Mouse (Mus musculus): ENCODE data around the gene Rbbp7. TPM values are rescaled to one million over a fixed set of nuclear protein-coding genes. Genes with fewer than 3 reads are reported as not detected.

Gene Rbbp7
- 250 and 289 TPM in 2 replicates for polyA plus RNA-seq (2015; fragmentation: Nextera tagmentation; extraction: Ambion mirVana)

GRCm38 (mm10) chrX:162760115-162760942 lies at the start of gene Rbbp7:
Gene Rbbp7 (plus strand): TSS chrX:162760402.
- Histone ChIP-seq H3K4me2 (peak within 1 kb of the TSS; percentile 76), H3K9ac (peak within 1 kb of the TSS; percentile 73), H3K4me1 (replicated peaks) (peaks cover 14% of the 10 kb centered on the region), H3K4me3 (replicated peaks) (peak within 1 kb of the TSS; percentile 74), H3K27ac (replicated peaks) (peak within 1 kb of the TSS; percentile 87), H3K9me3 (replicated peaks) (no peaks in the 10 kb centered on the region), H3K27me3 (no peaks in the 10 kb centered on the region), H3K36me3 (replicated peaks) (peaks cover 17% of the 10 kb centered on the region)
- ATAC-seq (ENCODE audit: insufficient read depth) = peak; percentile 97
- WGBS (ENCODE audit: insufficient replicate concordance) = 19% methylated on average over 86 of the region's 100 CpGs

- no peak overlapping the region for H3K27ac ChIP-seq (replicated peaks)
- H3K27me3 ChIP-seq = no peaks in the 10 kb centered on the region
- H3K4me2 ChIP-seq = no peak overlapping the region
- no peak overlapping the region for H3K9ac ChIP-seq
- H3K9me3 ChIP-seq (replicated peaks) = no peaks in the 10 kb centered on the region
- WGBS (ENCODE audit: insufficient replicate concordance) = 27% methylated on average over 5 of the region's 5 CpGs
- H3K36me3 ChIP-seq (replicated peaks) = no peaks in the 10 kb centered on the region
- no peaks in the 10 kb centered on the region for H3K4me1 ChIP-seq (replicated peaks)
- H3K4me3 ChIP-seq (replicated peaks) = no peak overlapping the region
- ATAC-seq (ENCODE audit: insufficient read depth) = no peak
These were observed 42.4 kb upstream of the Rbbp7 start for GRCm38 (mm10) chrX:162717837-162718236.

DNA sequence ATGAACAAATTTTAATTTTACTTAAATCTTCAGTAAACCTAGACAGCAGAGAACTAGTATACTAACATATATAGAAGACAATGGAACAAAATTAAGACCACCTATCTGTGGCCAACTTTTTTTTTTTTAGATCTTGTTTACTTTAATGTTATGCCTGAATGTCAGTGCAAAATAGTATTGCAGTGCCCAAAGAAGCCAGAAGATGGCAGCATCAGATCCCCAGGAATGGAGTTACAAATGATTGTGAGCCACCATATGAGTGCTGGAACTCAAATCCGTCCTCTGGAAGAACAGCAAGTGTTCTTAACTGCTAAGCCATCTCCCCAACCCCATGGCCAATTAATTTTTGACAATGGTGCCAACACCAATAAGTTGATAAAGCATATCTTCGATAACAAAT lies 40.6 kb upstream of the Rbbp7 start:
- WGBS (ENCODE audit: insufficient replicate concordance) = 30% methylated on average over 2 of the region's 2 CpGs
- H3K27ac ChIP-seq (replicated peaks) = no peak overlapping the region
- no peaks in the 10 kb centered on the region for H3K4me1 ChIP-seq (replicated peaks)

GRCm38 (mm10) chrX:162727367-162727777 lies 32.8 kb upstream of the Rbbp7 start:
- Histone ChIP-seq H3K27me3 (no peaks in the 10 kb centered on the region), H3K36me3 (replicated peaks) (no peaks in the 10 kb centered on the region), H3K9ac (no peak overlapping the region), H3K4me2 (peak overlapping the region; percentile 23; the same call in 1 of the 2 replicates), H3K27ac (replicated peaks) (0 out of 2 replicates have a peak overlapping the region, but pooled peaks have one; percentile 9), H3K9me3 (replicated peaks) (no peaks in the 10 kb centered on the region), H3K4me1 (replicated peaks) (peaks cover 10% of the 10 kb centered on the region), H3K4me3 (replicated peaks) (no peak overlapping the region)
- 41% methylated on average over 13 of the region's 13 CpGs for WGBS (ENCODE audit: insufficient replicate concordance)
- peak; percentile 47; the same call in 1 of the 2 replicates for ATAC-seq (ENCODE audit: insufficient read depth)

More for the DNA sequence above, 40.6 kb upstream of the Rbbp7 start:
- ATAC-seq (ENCODE audit: insufficient read depth) = no peak
- no peak overlapping the region for H3K4me3 ChIP-seq (replicated peaks)
- H3K27me3 ChIP-seq = no peaks in the 10 kb centered on the region
- no peaks in the 10 kb centered on the region for H3K36me3 ChIP-seq (replicated peaks)
- no peak overlapping the region for H3K4me2 ChIP-seq
- no peak overlapping the region for H3K9ac ChIP-seq
- no peaks in the 10 kb centered on the region for H3K9me3 ChIP-seq (replicated peaks)

DNA sequence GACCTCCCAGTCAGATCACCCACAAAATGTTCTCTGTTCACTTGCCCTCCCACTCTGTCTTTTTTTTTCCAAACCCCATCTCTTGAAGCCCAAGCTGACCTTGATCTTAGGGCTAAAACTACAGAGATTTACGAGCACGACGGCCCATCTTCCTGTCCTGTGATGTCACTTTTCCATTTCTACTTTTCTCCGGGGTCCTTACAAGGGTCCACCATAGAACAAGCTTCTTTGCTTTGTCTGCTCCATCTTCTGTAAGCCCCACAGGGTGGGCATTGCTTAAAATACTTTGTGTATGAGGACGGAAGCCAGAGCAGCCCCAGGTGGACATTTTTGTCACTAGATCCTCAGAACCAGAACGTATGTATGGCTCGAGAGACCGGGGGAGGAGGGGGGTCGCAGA lies 32.4 kb upstream of the Rbbp7 start:
- 0 out of 2 replicates have a peak overlapping the region, but pooled peaks have one; percentile 9 for H3K27ac ChIP-seq (replicated peaks)
- no peak overlapping the region for H3K9ac ChIP-seq
- H3K36me3 ChIP-seq (replicated peaks) = no peaks in the 10 kb centered on the region
- no peaks in the 10 kb centered on the region for H3K27me3 ChIP-seq
- no peaks in the 10 kb centered on the region for H3K9me3 ChIP-seq (replicated peaks)
- H3K4me1 ChIP-seq (replicated peaks) = peaks cover 10% of the 10 kb centered on the region
- 41% methylated on average over 9 of the region's 9 CpGs for WGBS (ENCODE audit: insufficient replicate concordance)
- H3K4me2 ChIP-seq = peak overlapping the region; percentile 23; the same call in 1 of the 2 replicates
- no peak for ATAC-seq (ENCODE audit: insufficient read depth)
- no peak overlapping the region for H3K4me3 ChIP-seq (replicated peaks)

GRCm38 (mm10) chrX:162728228-162728627 lies 32.0 kb upstream of the Rbbp7 start:
- peak; percentile 40; the same call in 1 of the 2 replicates for ATAC-seq (ENCODE audit: insufficient read depth)
- H3K4me2 ChIP-seq = no peak overlapping the region
- H3K27ac ChIP-seq (replicated peaks) = no peak overlapping the region

GRCm38 (mm10) chrX:162730031-162730430 lies 30.2 kb upstream of the Rbbp7 start:
- Histone ChIP-seq H3K4me1 (replicated peaks) (peaks cover 10% of the 10 kb centered on the region), H3K9ac (no peak overlapping the region), H3K4me3 (replicated peaks) (no peak overlapping the region), H3K36me3 (replicated peaks) (no peaks in the 10 kb centered on the region), H3K27ac (replicated peaks) (no peak overlapping the region), H3K9me3 (replicated peaks) (no peaks in the 10 kb centered on the region), H3K27me3 (no peaks in the 10 kb centered on the region), H3K4me2 (no peak overlapping the region)
- 45% methylated on average over 4 of the region's 4 CpGs for WGBS (ENCODE audit: insufficient replicate concordance)
- no peak for ATAC-seq (ENCODE audit: insufficient read depth)

More at GRCm38 (mm10) chrX:162728228-162728627, 32.0 kb upstream of the Rbbp7 start:
- Histone ChIP-seq H3K4me1 (replicated peaks) (peaks cover 10% of the 10 kb centered on the region), H3K4me3 (replicated peaks) (no peak overlapping the region), H3K9ac (no peak overlapping the region), H3K27me3 (no peaks in the 10 kb centered on the region), H3K36me3 (replicated peaks) (no peaks in the 10 kb centered on the region), H3K9me3 (replicated peaks) (no peaks in the 10 kb centered on the region)
- 54% methylated on average over 7 of the region's 7 CpGs for WGBS (ENCODE audit: insufficient replicate concordance)

DNA sequence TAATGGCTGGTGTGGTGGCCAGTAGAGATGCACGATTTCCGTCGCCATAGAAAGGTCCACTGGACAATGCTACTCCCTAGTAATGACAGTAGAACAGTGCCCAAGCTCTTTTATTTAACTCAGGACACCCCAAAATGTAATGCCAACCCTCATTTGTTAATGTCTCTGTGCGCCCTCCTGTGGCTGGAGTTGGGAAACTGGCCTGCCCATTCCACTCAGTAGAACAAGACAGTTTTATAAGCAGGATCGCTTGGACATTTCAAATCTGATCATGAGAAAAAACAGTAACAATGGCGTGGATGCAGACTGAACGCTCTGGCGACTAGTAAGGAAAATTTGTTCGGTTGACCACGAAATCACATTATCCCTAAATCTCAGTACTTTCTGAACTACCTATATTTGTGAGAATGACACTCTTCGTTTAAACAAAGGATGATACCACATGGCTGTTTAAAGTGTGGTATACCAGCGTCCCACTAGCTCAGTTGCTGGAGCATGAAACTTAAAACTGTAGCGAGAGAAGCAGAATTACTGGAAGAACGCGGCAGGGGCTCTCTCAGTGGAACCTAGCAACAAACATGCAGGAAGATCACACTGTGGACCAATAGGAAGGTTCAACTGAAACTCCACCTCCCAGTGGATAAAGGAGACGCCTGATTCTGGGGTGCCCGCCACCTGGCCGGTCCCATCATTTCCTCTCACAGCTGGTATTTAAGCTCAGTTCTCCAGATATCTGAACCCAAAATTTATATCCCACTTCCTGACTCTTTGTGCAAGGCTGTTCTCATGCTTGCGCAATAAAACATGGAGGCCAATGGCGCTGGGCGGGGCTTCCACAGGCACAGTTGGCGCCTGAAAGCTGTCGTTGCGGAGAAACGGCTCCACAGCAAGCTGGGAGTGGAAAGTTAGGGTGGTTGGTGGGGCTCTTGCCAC lies 24.9 kb upstream of the Rbbp7 start:
- WGBS (ENCODE audit: insufficient replicate concordance) = 19% methylated on average over 25 of the region's 25 CpGs
- no peaks in the 10 kb centered on the region for H3K36me3 ChIP-seq (replicated peaks)
- H3K27ac ChIP-seq (replicated peaks) = peak overlapping the region; percentile 90
- H3K4me1 ChIP-seq (replicated peaks) = peaks cover 9% of the 10 kb centered on the region
- H3K9me3 ChIP-seq (replicated peaks) = no peaks in the 10 kb centered on the region
- H3K27me3 ChIP-seq = no peaks in the 10 kb centered on the region
- H3K4me2 ChIP-seq = peak overlapping the region; percentile 72
- H3K4me3 ChIP-seq (replicated peaks) = peak overlapping the region; percentile 61
- peak overlapping the region; percentile 58 for H3K9ac ChIP-seq
- peak; percentile 85 for ATAC-seq (ENCODE audit: insufficient read depth)

- WGBS (ENCODE audit: insufficient replicate concordance) = 28% methylated on average over 9 of the region's 9 CpGs
These were observed 24.0 kb upstream of the Rbbp7 start for GRCm38 (mm10) chrX:162736140-162736659.

DNA sequence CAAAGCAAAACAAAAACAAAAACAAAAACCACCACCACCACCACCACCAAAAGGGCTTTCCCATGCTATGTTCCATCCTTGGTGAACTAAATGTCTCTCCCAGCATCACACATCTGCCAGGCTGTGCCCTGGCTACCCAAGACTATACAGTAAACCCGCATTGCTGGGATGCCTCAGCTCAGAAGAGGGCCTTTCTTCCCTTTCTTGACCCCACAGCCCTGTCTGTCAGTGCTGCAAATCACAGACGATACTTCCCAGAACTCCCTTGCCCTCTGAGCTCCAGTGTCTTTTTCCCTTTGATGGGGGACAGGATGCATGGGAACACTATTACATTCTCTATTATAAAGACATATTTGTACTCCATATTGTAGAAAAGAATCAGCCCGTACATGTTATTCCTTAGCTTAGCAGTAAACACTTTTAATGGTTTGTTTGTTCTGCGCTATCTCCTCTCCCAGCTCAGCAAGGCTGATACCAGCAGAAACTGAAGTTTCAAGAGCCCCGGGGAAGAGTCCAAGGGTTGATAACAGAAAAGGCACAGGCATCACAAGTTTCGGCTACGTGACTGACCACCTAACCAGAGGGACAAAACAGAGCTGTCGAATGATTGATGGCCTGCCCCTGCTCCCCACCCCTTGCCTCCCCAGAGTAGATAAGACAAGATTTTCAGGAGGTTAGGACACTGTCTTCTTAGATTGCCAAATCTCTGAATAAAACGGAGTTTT lies 11.3 kb upstream of the Rbbp7 start:
- H3K27me3 ChIP-seq = peaks cover 9% of the 10 kb centered on the region; the same call in 1 of the 2 replicates
- no peak overlapping the region for H3K4me2 ChIP-seq
- H3K9me3 ChIP-seq (replicated peaks) = no peaks in the 10 kb centered on the region
- no peak overlapping the region for H3K27ac ChIP-seq (replicated peaks)
- WGBS (ENCODE audit: insufficient replicate concordance) = 37% methylated on average over 9 of the region's 9 CpGs
- H3K4me3 ChIP-seq (replicated peaks) = no peak overlapping the region
- H3K36me3 ChIP-seq (replicated peaks) = no peaks in the 10 kb centered on the region
- ATAC-seq (ENCODE audit: insufficient read depth) = peak; percentile 25; the same call in 1 of the 2 replicates
- H3K4me1 ChIP-seq (replicated peaks) = no peaks in the 10 kb centered on the region
- no peak overlapping the region for H3K9ac ChIP-seq

More at GRCm38 (mm10) chrX:162736140-162736659, 24.0 kb upstream of the Rbbp7 start:
- Histone ChIP-seq H3K9me3 (replicated peaks) (no peaks in the 10 kb centered on the region), H3K27ac (replicated peaks) (peak overlapping the region; percentile 90), H3K4me3 (replicated peaks) (peak overlapping the region; percentile 61), H3K4me2 (peak overlapping the region; percentile 72), H3K9ac (peak overlapping the region; percentile 58), H3K4me1 (replicated peaks) (peaks cover 9% of the 10 kb centered on the region), H3K36me3 (replicated peaks) (no peaks in the 10 kb centered on the region), H3K27me3 (no peaks in the 10 kb centered on the region)
- ATAC-seq (ENCODE audit: insufficient read depth) = peak; percentile 86
